Mouse (Mus musculus): ENCODE measurements around the gene Fcna. TPM values are rescaled to one million over a fixed set of nuclear protein-coding genes. Genes with fewer than 3 reads are reported as not detected.

Gene Fcna
- total RNA-seq, 2 experiments from 2014 or later, result 0.79 TPM

- TF ChIP-seq CTCF (conservative IDR thresholded peaks at IDR 0.05), result no peak
- no peak overlapping the region for H3K4me3 ChIP-seq
- H3K27ac ChIP-seq, result no peak overlapping the region
- no peak for DNase-seq (ENCODE audit: low spot score in 2 of 2)
These were observed 30.9 kb downstream of the Fcna start for GRCm38 (mm10) chr2:25596765-25597510.

GRCm38 (mm10) chr2:25591863-25592262 lies 36.0 kb downstream of the Fcna start:
- TF ChIP-seq CTCF (conservative IDR thresholded peaks at IDR 0.05), result peak; percentile 83
- DNase-seq (ENCODE audit: low spot score in 2 of 2), result peak in 1 of 2 experiments; percentile 52

GRCm38 (mm10) chr2:25588227-25588907 lies 39.5 kb downstream of the Fcna start:
- no peak for DNase-seq (ENCODE audit: low spot score in 2 of 2)
- peak overlapping the region; percentile 47; the same call in 1 of the 2 replicates for H3K27ac ChIP-seq
- H3K4me3 ChIP-seq, result no peak overlapping the region
- TF ChIP-seq CTCF (conservative IDR thresholded peaks at IDR 0.05), result no peak

More at GRCm38 (mm10) chr2:25591863-25592262, 36.0 kb downstream of the Fcna start:
- Histone ChIP-seq H3K4me3 (no peak overlapping the region), H3K27ac (no peak overlapping the region)

GRCm38 (mm10) chr2:25587290-25587689 lies 40.5 kb downstream of the Fcna start:
- Histone ChIP-seq H3K4me3 (no peak overlapping the region), H3K27ac (0 out of 2 replicates have a peak overlapping the region, but pooled peaks have one; percentile 47)
- DNase-seq (ENCODE audit: low spot score in 2 of 2), result no peak
- no peak for TF ChIP-seq CTCF (conservative IDR thresholded peaks at IDR 0.05)

GRCm38 (mm10) chr2:25585601-25586000 lies 42.2 kb downstream of the Fcna start:
- H3K27ac ChIP-seq, result peak overlapping the region; percentile 97
- no peak for DNase-seq (ENCODE audit: low spot score in 2 of 2)
- TF ChIP-seq CTCF (conservative IDR thresholded peaks at IDR 0.05), result no peak
- H3K4me3 ChIP-seq, result no peak overlapping the region

GRCm38 (mm10) chr2:25584856-25585255 lies 43.0 kb downstream of the Fcna start:
- H3K27ac ChIP-seq, result peak overlapping the region; percentile 97

GRCm38 (mm10) chr2:25584152-25584551 lies 43.7 kb downstream of the Fcna start:
- H3K27ac ChIP-seq, result peak overlapping the region; percentile 97
- H3K4me3 ChIP-seq, result no peak overlapping the region
- TF ChIP-seq CTCF (conservative IDR thresholded peaks at IDR 0.05), result no peak
- no peak for DNase-seq (ENCODE audit: low spot score in 2 of 2)

More at GRCm38 (mm10) chr2:25584856-25585255, 43.0 kb downstream of the Fcna start:
- peak in 1 of 2 experiments; percentile 45 for DNase-seq (ENCODE audit: low spot score in 2 of 2)
- TF ChIP-seq CTCF (conservative IDR thresholded peaks at IDR 0.05), result no peak
- no peak overlapping the region for H3K4me3 ChIP-seq

GRCm38 (mm10) chr2:25583571-25583970 lies 44.3 kb downstream of the Fcna start:
- DNase-seq (ENCODE audit: low spot score in 2 of 2), result no peak
- Histone ChIP-seq H3K27ac (peak overlapping the region; percentile 97), H3K4me3 (no peak overlapping the region)
- no peak for TF ChIP-seq CTCF (conservative IDR thresholded peaks at IDR 0.05)

GRCm38 (mm10) chr2:25583120-25583481 lies 44.7 kb downstream of the Fcna start:
- no peak for DNase-seq (ENCODE audit: low spot score in 2 of 2)
- Histone ChIP-seq H3K27ac (peak overlapping the region; percentile 97), H3K4me3 (no peak overlapping the region)
- no peak for TF ChIP-seq CTCF (conservative IDR thresholded peaks at IDR 0.05)

- peak overlapping the region; percentile 97 for H3K27ac ChIP-seq
- 0 out of 2 replicates have a peak, but pooled peaks have one; percentile 8 for TF ChIP-seq CTCF (conservative IDR thresholded peaks at IDR 0.05)
- peak; percentile 90 to 91 for DNase-seq (ENCODE audit: low spot score in 2 of 2)
- peak overlapping the region; percentile 63 for H3K4me3 ChIP-seq
These were observed 45.2 kb downstream of the Fcna start for GRCm38 (mm10) chr2:25582466-25583119.

- Histone ChIP-seq H3K27ac (peak overlapping the region; percentile 97), H3K4me3 (peak overlapping the region; percentile 63)
- DNase-seq (ENCODE audit: low spot score in 2 of 2), result peak in 1 of 2 experiments; percentile 42
- TF ChIP-seq CTCF (conservative IDR thresholded peaks at IDR 0.05), result no peak
These were observed 45.9 kb downstream of the Fcna start for GRCm38 (mm10) chr2:25581901-25582301.

GRCm38 (mm10) chr2:25581294-25581864 lies 46.5 kb downstream of the Fcna start, which contains the start of gene Ajm1:
Gene Ajm1 (minus strand): TSS chr2:25581757.
- Histone ChIP-seq H3K27ac (peak within 1 kb of the TSS; percentile 97), H3K4me3 (peak within 1 kb of the TSS; percentile 63)
- peak; percentile 99 for TF ChIP-seq CTCF (conservative IDR thresholded peaks at IDR 0.05)
- peak; percentile 83 to 84 for DNase-seq (ENCODE audit: low spot score in 2 of 2)
